Mouse (Mus musculus) left cerebral cortex, adult 9 months (tissue): Measurements from ENCODE around the gene Atp5d.

Experiments
- DNase-seq, 2 experiments: peaks; one replicate each; pipeline ENCODE4 v3.0.0; 2022; ENCODE audit warnings: low spot score in 2 of 2

Atp5d gene

GRCm38 (mm10) chr10:80138553-80139438, at the start of gene Atp5d:
Gene Atp5d, plus strand, starts transcription at chr10:80138632.
- peak in 1 of 2 experiments; percentile 73 for DNase-seq

DNA sequence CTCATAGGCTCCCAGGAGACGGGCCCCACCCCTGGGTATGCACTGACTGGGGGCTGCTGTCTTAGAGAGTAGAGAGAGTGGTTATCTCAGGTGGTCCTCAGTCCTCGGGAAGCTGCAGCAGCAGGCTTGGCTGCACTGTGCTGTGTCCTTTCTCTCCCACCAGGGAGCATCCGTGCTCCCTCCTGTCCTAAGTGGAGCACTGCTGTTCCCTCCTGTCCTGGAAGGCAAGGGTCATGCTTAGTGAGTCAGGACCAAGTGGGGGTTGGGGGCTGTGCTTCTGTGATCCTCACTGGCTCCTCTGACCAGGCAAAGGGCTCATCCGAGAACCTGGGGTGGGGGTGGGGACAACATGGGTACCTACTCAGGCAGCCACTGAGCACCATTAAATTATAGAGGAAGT, 49.3 kb upstream of the Atp5d start:
- no peak for DNase-seq

DNA sequence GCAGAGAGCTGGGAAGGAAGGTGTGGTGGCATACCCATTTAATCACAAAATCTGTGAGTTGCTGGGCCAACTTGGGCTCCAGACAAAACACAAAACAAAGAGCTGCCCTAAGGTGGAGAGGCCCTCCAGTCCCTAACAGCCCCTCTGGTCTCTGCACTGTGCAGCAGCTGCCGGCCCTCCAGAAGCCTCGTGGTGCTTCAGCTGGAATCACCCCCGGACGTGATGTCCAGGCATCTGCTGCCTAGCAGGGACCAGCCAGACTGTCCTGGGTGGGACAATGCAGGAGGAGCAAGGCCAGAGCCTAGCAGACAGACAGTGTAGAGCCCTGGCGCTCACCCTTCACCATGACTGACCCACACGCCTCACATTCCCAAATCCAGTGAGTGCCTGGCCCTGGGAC, 46.9 kb upstream of the Atp5d start:
- DNase-seq, result no peak

DNA sequence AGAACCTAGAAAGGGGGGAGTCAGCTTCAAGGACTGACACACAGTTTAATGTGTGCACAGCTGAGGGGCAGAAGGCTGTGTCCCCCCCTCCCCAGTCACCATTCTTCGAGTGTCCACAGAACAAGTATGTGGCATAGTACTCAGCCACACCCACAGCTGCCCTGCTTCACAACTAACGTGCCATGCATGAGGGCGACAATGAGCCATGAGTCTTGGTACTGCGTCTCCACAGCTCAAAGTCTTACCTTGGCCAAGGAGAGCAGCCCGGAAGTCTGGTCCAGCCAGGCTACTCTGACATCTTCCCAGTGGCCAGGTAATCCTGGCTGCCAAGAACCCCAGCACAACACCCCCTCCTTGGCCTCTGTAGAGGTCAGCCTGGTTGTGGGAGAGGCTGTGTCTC, 45.7 kb upstream of the Atp5d start:
- DNase-seq, result no peak

DNA sequence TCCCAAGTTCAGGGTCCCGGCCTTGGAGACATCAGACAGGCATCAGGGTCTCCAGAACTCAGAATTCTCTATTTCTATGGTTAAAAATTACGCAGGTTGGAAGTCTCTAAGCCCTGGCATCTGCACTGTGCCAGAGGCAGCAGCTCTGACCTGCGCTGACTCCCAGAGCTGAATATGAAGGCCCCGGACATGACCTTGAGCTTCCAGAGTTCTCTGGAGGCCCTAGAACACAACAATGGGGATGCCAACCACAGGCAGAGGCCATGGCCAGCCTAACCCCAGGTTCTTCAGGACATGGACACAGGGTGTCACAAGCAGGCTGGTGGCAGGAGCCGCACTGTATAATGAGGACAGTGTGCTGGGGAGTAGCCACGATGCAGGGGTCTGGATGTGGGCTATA, 44.3 kb upstream of the Atp5d start:
- DNase-seq, result no peak

DNA sequence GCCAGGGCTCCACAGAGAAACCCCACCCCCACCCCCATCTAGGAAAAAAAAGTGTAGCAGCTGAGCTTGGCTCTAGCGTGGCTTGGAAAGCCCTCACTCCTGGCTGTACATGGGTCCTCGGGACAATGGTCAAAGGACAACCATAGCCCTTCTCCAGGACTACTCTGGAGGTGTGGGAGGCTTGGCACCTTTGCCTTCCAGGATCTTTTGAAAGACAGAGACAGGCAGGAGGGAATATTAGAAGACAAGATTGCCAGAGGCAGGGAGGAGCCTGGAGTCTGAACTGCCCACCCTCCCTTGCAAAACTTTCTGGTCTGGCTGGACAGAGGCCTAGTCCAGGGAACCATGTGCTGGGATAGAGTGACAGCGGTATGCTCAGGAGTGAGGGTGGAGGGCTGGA, 43.7 kb upstream of the Atp5d start:
- no peak for DNase-seq

DNA sequence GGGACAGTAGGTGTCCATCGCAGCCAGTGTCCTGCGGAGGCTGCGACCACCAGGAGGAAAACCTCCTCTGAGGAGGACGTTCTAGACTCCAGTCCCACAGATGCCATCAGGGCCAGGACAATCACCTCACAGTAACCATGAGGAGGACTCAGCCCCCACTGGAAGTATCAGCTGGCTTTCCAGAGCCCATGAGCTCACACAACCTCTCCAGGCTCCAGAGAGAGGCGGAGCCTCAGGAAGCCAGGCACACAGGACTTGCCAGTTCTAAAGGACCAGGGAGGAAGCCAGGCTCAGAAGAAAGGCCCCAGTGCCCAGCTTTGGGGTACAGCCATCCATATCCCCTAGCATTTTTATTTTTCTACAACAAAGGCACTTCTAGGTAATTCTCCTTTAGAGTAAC, 42.9 kb upstream of the Atp5d start:
- DNase-seq, result no peak

DNA sequence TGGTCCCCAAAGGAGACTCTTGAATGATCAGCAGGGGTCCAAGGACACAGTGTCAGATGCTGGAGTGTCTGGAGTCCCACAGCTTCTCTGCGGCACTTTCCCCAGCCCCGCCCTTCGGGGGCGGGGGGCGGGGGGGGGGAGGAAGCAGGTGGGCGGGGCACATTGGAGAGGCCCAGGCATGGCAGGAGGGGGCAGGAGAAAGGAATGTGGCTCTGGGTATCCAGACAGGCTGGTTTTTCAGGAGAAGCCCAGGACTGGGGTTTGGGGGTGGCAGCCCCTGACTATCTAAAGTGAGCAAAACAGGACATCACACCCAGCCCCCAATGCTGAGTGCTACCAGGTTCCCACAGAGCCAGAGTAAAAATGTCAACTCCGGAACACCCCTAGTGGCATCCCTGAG, 41.2 kb upstream of the Atp5d start:
- DNase-seq, result no peak

GRCm38 (mm10) chr10:80098630-80099029, 39.8 kb upstream of the Atp5d start:
- no peak for DNase-seq

DNA sequence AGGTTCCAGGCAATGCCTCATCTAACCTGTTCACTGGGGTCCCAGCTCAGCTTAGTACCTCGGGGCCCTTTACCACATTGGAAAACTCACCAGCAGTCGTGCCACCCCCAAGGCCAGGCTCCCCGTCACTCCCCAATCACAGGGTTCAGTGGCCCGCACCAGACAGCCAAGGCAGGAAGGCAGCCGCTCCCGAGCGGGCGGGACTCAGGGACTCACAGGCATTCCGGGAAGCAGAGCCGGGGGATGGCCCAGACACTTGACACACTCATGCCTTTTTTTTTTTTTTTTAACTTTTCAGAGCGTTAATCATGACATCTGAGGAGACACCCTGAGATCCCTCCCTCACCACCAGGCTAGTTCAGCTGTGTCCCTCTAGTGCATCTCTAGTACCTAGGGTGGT, 37.5 kb upstream of the Atp5d start:
- DNase-seq, result no peak

GRCm38 (mm10) chr10:80102216-80102915, 36.1 kb upstream of the Atp5d start:
- DNase-seq, result peak in 1 of 2 experiments; percentile 79

GRCm38 (mm10) chr10:80103032-80103431, 35.4 kb upstream of the Atp5d start:
- no peak for DNase-seq

DNA sequence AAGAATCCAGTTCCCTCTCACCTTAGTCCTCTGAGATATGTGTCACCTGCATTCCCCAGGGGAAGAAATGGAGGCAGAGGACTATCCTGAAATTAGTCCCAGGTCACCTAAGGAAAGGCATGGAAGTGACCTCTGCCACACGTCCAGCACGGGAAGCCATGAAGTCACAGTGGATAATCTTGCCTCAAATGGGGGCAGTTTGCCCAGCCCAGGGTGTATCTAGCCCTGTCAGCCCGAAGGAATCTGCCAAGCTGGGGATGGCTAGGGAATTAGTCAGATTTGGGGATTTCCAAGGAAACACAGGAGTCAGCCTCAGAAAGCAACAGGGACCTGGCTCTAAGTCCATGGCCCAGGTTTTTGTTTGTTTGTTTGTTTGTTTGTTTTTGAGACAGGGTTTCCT, 34.3 kb upstream of the Atp5d start:
- no peak for DNase-seq

GRCm38 (mm10) chr10:80105460-80105859, 33.0 kb upstream of the Atp5d start, which contains the start of gene Sbno2:
Gene Sbno2, minus strand, starts transcription at chr10:80105571.
- no peak for DNase-seq

GRCm38 (mm10) chr10:80105926-80106325, 32.5 kb upstream of the Atp5d start:
- DNase-seq, result no peak

DNA sequence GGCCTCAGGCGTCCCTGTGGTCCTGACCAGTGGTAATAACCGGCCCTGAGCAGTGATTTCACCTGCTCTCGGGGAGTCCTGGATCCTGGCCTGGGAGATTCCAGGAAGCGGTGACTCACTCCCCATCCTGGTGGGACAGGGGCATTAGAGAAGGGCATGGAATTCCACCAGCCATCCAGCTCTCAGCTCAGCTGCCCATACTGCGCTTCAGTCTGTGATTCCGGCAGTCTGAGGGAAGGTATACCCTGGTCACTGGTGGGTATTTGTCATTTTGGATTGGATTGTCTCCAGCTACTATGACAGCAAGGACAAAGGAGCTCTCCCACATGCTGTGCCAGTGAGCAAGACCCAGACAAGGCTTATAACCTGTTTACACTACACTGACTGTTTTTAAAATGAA, 30.8 kb upstream of the Atp5d start:
- DNase-seq, result no peak

DNA sequence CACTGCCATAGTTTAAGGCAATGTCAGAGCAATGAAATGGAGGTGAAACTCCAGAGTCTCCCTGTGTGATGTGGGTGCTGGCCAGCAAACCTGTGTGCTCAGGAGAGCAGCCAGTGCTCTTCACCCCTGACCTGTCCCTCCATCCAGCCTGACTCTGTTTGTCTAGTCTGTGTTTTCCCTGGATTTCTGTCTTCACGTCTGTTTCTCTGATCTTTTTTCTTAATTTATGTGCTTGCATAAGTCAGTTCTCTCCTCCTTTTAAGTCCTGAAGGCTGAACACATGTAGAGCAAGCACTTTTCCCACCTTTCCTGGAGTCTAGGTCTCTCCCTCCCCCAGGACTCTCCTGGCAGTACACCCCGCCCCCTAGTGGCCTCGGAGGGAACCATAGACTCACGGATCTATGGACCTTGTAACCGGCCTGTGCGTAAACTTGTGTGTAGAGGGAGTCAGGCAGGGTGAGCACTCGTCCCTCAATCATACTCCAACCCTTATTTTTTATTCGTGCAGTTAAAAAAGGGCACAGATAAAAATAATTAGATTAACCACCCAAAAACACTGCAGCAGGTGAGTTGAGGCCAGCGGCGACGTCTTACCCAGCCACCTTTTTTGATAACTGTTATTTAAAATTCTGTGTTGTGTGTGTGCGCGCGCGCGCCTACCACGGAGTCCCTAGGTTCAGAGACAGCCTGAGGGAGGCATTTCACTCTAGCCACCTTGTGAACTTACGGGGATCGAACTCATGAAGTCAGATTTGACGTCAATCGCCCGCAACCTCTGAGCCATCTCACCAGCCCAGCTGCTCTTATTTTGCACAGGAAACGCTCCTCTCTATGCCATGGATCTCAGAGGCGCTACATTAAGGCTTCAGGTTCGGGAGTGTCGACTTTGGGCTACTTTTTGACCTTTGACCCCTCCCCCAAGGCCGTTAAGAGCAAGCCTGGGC, 23.8 kb upstream of the Atp5d start:
- DNase-seq, result peak in 1 of 2 experiments; percentile 91

- peak; percentile 100 for DNase-seq
Measured at GRCm38 (mm10) chr10:80115290-80115943, 23.0 kb upstream of the Atp5d start, which contains the start of gene Stk11. Gene Stk11, plus strand, starts transcription at chr10:80115803.

DNA sequence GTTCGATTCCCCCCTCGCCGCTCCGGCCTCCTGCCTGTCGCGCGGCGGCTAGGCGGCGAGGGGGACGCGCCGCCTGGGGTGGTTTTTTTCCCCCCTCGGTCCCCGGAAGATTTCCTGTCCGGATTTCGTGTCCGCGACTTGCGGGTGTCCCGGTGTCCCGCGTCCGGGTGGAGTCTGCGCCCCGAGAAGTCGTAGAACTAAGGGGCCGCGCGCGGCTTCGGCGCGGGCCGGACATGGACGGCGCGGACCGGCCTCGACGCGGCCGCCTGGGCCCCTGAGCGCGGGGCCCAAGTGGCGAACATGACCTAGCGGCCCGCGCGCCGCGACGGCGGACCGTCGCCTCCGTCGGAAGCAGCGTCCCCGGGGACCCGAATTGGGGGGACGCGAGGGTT, 22.5 kb upstream of the Atp5d start:
- DNase-seq, result no peak

- no peak for DNase-seq
Measured at GRCm38 (mm10) chr10:80116563-80116926, 21.9 kb upstream of the Atp5d start.

DNA sequence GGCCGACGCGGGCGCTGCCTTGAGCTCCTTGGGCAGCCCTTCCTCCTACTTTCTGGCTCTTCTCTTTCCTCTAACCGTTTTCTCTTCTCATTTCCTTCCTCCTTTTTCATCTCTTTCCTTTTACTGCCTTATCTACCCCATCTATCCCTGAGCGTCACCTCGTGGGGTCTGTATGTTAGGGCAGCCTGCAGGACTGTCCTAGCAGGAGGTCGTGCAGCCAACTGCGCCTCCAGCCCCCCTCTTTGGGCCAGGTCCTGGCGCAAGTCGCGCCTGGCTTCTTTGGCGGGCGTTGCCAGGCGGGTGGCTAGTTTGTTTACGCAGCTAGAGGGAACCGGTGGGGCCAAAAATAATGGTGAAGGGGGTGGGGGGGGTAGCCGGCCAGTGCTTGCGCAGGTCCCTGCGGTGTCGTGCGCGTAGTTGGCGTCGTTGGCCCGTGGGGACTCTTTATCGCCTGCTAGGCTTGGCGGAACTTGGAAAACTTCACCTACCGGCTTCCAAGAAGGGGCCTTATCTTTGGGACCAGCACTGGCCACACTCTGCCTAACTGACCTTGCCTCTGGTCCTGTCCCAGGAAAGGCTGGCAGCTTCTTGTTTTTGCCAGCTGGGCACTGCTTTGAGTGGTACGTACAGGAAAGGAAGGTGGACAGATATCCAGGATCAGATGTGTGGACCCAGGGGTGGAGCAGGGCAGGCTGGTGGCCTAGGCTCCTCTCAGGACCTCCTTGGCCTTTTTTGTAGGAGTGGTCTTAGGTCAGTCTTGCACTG, 21.3 kb upstream of the Atp5d start:
- DNase-seq, result no peak
